Mouse (Mus musculus): ENCODE measurements around the gene Edn3. TPM values are rescaled to one million over a fixed set of nuclear protein-coding genes. Genes with fewer than 3 reads are reported as not detected.

Gene Edn3
- 10.9 and 24.5 TPM in 2 replicates for polyA plus RNA-seq (2012; rRNA removed)

GRCm38 (mm10) chr2:174760479-174761121 is at the start of gene Edn3:
Gene Edn3, plus strand, starts transcription at chr2:174760619.
- no peak for DNase-seq (ENCODE audit: low read depth, low spot score)
- WGBS, result 2% methylated on average over 48 of the region's 48 CpGs

- 98% methylated on average over 1 of the region's 1 CpGs for WGBS
Observed at GRCm38 (mm10) chr2:174712043-174712442, 48.4 kb upstream of the Edn3 start.

DNA sequence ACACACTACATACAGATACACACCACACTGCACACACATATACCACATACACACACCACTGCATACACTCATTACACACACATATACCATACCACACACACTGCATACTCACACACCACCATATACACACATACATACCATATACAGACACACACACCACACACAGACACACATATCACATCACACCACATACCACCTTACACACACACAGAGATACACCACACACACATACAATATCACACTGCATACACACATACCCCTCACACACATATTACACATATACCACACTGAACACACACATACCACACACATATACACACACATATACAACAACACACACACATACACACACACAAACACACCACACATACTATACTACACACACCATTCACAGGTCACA is 44.5 kb upstream of the Edn3 start:
- no peak for DNase-seq (ENCODE audit: low read depth, low spot score)

More at GRCm38 (mm10) chr2:174712043-174712442, 48.4 kb upstream of the Edn3 start:
- DNase-seq (ENCODE audit: low read depth, low spot score), result no peak

- no peak for DNase-seq (ENCODE audit: low read depth, low spot score)
- 54% methylated on average over 4 of the region's 4 CpGs for WGBS
Observed at GRCm38 (mm10) chr2:174717857-174718256, 42.6 kb upstream of the Edn3 start.

GRCm38 (mm10) chr2:174727114-174727823 is 33.1 kb upstream of the Edn3 start:
- no peak for DNase-seq (ENCODE audit: low read depth, low spot score)
- 92% methylated on average over 10 of the region's 10 CpGs for WGBS

GRCm38 (mm10) chr2:174731939-174732338 is 28.5 kb upstream of the Edn3 start:
- DNase-seq (ENCODE audit: low read depth, low spot score), result peak; percentile 60
- 26% methylated on average over 5 of the region's 5 CpGs for WGBS

- WGBS, result 88% methylated on average over 1 of the region's 1 CpGs
- no peak for DNase-seq (ENCODE audit: low read depth, low spot score)
Observed at GRCm38 (mm10) chr2:174735270-174735669, 25.1 kb upstream of the Edn3 start.

DNA sequence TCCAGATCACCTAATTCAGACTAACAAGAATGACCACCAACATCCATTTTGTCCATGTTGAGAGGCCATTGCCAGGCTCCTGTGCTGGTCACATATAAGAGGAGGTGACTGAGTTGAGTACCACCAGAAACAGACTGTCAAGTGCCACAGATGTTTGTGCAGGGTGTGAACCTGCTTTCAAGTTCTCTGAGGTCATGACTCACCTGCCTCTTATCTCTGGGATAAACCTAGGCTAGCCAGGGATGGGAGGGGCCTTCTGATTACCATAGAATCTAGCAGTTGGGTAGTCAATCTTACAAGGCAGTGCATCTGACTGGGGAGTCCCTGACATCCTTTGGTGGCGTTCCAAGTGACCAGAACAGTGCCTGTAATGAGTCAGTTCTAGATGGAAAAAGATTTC is 13.2 kb upstream of the Edn3 start:
- DNase-seq (ENCODE audit: low read depth, low spot score), result peak; percentile 64
- WGBS, result 42% methylated on average over 1 of the region's 1 CpGs

DNA sequence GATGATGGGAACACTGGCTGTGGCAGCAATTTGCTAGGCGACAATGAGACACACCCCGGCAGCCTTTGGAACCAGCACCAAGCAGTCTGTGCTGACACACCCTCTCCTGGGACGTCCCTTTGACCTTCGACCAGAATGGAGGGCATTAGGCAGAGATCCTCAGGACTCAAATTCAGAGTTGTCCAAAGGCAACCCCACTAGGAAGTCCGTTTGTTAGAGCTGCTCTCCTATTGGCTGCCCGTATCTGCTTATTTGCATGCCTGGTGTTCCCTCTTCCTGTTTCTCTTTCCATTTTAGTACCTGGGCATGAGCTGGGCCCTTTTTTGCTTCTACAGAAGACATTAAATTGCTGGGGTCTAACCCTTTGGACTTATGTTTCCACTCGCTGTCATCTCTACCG is 12.0 kb upstream of the Edn3 start:
- 21% methylated on average over 8 of the region's 8 CpGs for WGBS
- DNase-seq (ENCODE audit: low read depth, low spot score), result peak; percentile 88

GRCm38 (mm10) chr2:174753197-174753596 is 7.2 kb upstream of the Edn3 start:
- no peak for DNase-seq (ENCODE audit: low read depth, low spot score)

GRCm38 (mm10) chr2:174754231-174754630 is 6.2 kb upstream of the Edn3 start:
- WGBS, result 91% methylated on average over 1 of the region's 1 CpGs
- no peak for DNase-seq (ENCODE audit: low read depth, low spot score)

More at GRCm38 (mm10) chr2:174753197-174753596, 7.2 kb upstream of the Edn3 start:
- 95% methylated on average over 1 of the region's 1 CpGs for WGBS

DNA sequence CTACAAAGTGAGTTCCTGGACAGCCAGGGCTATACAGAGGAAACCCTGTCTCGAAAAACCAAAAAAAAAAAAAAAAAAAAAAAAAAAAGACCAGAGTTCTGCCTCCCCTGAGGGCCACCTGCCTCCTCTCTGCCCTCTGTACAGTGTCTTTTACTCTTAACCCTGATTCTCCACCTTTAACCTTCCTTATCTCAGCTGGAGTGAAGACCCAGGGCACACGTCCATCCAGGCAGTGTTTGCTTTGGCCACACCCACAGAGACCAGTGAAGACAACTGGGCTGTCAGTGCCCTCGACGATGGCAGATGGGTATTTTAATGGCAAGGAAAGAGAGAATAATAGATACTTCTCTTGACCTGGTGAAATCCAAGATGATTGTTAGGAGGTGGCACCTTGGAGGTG is 1.2 kb upstream of the Edn3 start:
- DNase-seq (ENCODE audit: low read depth, low spot score), result no peak
- 41% methylated on average over 4 of the region's 4 CpGs for WGBS

DNA sequence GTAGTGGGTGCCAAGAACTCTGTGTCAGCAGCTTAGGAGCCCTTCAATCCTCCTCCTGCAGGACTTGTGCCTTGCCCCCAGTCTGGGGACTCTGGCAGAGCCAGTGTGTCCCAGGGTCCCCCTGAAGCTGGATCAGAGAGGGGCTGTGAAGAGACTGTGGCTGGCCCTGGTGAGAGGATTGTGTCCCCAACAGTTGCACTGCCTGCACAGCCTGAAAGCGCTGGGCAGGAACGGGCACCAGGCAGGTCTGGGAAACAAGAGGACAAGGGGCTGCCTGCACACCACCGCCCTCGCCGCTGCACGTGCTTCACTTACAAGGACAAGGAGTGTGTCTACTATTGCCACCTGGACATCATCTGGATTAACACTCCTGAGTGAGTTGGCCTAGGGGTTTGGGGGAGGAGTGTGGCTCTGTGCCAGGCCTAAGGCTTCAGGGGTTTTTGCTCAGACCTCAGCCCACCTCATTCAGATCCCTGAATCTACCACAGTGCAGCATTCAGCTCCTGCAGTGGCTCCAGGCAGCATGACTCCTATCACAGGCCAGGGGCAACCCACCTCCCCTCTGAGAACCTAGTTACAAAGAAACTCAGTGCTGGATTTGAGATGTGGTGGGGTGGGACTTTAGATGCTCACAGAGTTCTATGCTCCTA is 1.2 kb downstream of the Edn3 start:
- no peak for DNase-seq (ENCODE audit: low read depth, low spot score)
- 87% methylated on average over 6 of the region's 6 CpGs for WGBS

- 93% methylated on average over 2 of the region's 2 CpGs for whole genome bisulfite sequencing
- no peak for DNase-seq (ENCODE audit: low read depth, low spot score)
Observed at GRCm38 (mm10) chr2:174762310-174762709, 1.9 kb downstream of the Edn3 start.

DNA sequence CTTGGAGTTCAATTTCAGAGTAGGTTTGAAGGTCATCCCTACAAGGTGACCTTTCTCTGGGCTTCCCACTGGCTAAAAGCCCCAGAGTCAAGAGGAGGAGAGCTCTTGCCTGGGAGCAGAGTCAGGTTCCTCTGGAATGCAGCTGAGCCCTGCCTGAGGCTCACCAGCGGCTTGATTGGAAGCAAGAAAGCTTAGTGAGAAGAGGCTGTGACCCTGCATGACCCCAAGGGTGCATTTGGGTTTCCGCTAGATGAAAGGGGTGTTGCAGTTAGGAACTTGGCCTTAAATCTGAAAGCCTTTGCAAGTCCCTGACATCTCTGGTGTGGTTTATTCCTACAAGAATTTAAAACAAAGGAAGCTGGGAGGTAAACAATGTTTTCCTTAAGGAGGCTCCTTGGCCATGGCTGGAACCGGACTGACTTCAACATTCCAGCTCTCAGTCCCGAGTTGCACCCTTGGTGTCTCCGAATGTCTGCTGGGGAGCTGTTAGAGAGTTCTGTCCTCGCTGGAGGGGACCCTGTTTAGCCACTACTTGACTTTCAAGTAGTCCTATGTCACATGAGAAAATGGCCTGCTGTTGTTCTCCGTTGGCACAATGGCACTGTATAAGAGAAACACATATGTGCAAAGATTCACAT is 8.6 kb downstream of the Edn3 start:
- DNase-seq (ENCODE audit: low read depth, low spot score), result no peak
- WGBS, result 70% methylated on average over 7 of the region's 7 CpGs

DNA sequence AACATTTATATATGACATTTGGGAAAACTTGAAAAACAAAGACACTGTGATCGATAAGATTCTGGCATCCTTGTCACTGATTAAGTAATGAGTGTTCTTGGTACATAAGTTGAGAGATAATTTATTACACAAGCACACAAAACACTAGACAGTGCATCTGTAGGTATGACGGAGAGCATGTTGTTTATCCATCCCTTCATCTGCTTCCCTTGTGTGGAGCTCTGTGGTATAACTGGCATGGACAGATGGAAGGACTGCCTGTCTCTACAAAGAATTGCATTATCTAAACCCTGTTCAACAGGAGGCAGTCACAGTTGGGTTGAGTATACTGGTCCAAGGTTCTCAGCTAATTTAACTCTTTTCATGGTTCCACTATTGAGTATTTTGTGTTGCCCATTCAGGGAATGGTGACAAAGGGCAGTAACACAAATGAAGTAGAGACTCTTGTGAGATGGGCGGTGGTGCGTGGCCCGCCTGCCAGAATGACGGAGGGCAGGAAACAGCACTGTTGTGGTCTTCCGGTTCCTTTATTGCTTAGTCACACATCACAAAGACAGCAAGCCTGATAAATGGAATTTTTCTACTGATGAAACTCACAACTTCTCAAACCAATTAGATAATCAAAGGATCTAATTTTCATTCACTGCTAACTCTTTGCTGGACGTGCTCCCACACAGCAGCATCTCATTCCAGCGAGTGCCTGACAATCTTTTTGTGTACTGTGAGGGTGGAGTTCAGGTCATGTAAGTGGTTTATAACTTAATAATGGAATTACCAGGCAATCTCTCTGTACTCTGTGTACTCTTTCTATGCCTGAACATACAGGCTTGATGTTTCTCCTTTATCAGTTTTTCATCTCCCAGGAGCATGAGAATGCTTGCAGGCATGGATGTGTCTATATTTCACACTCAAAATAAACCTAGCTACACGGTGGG is 14.0 kb downstream of the Edn3 start:
- DNase-seq (ENCODE audit: low read depth, low spot score), result no peak

DNA sequence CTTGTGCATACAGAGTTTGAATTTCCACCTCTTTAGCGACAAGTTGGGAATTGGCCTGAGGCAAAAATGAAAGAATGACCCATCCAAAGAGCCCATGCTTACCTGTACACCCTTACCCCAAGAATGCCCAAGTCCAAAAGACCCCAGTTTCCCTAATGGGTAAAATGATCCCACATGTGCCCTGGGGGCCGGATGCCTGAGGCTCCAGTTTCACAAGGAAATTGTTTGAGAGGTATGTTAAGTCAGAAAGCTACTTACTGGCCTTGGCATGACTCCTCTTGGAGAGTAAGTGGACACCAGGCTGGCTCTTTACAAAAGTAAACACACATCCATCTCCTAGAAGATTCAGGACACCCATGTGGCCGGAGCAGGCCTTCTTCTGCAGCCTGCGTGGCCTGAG is 21.6 kb downstream of the Edn3 start:
- no peak for DNase-seq (ENCODE audit: low read depth, low spot score)
- 91% methylated on average over 4 of the region's 4 CpGs for WGBS

More for the DNA sequence above, 14.0 kb downstream of the Edn3 start:
- 38% methylated on average over 10 of the region's 10 CpGs for WGBS

DNA sequence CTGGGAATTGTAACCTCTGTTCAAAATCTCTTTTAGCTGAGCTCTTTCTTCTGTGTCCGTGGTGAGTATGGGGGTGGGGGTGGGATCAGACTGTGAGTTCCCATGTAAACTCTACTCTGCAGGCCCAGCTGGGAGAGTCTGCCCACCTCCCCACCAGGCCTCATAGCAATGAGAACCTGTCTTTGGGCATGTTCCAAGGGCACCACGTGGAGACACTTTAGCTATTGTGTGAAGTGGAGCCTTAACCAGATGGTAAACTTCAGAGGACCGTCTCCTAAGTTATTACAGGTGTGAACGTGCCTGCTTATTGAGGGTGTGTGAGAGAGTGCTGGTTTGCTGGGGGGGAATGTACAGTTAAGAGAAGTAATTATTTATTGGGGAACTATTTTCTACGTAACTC is 22.5 kb downstream of the Edn3 start:
- no peak for DNase-seq (ENCODE audit: low read depth, low spot score)
- WGBS, result 49% methylated on average over 5 of the region's 5 CpGs

GRCm38 (mm10) chr2:174788830-174789229 is 28.4 kb downstream of the Edn3 start:
- no peak for DNase-seq (ENCODE audit: low read depth, low spot score)
